Mouse (Mus musculus): ENCODE measurements at regions not wholly inside any gene's neighbourhood (a gene's known extent, or its start where the extent isn't known, plus 50 kb on each side); places are given as distances from the start of the nearest gene placed in this dataset.

DNA sequence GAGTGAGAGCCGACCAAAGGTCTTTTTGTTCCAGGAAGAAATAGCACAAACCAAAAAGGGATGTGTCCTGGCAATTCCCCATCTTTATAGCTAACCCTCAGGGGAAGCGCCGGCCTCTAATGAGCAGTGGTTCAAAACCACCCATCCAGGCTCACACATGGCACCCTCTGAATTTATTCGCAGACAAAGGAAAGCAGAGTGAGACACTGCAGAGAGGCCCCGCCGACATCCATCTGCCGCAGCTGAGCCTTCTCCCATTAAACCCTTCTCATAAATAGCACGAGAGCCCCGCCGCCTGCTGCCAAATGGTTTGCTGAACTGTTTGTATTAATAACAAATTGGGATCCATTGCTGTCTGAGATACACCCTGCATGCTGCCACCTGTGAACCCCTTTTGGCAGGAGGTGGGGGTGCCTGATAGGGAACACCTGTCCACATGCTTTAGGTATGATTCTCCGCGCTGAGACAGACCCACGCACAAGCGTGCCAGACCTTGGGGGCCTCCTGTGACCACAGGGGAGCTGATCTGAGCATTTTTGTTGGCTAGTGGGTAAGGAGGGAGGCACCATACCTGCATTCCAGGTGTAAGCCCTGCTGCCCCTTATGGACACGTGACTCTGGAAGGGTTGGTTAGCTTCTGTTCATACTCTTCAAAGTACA, 422.6 kb upstream of the Castor2 start:
- no peak for DNase-seq

DNA sequence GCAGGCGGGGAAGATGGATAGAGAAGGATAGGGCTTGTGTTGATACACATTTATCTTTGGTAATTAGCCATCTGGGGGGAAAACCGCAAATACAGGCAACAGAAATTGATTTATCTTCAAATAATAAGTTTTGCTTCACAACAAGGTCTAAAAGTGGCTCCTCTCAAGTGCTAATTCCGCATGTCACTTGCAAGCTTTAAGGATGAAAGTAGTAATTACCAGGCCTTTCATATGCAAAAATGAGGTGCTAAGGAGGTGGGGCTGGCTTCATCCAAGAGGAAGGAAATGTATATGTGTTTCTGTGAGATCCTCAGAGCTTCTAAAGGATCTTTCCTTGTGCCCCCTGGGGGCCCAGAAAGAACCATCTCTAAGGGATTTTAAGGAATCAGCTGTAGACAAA, 423.9 kb upstream of the Castor2 start:
- no peak for DNase-seq

DNA sequence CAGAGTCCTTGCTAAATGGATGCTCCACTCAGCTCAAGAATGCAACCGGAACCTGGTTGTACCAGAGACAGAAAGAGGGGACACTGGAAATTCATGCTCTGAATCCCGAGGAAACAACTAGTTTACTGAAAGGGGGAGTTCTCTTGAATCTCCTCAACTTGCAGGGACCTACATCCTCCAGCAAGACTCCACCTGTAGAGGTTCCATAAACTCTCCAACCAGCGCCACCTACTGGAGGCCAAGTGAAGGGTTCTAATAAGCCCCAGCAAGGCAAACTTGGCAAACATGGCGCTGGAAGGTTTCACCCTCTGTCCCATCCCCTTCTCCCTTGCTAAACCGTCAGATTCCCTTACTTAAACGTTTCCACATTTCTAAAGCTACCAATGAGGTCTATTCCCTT, 433.0 kb upstream of the Castor2 start:
- peak; percentile 54 for DNase-seq

DNA sequence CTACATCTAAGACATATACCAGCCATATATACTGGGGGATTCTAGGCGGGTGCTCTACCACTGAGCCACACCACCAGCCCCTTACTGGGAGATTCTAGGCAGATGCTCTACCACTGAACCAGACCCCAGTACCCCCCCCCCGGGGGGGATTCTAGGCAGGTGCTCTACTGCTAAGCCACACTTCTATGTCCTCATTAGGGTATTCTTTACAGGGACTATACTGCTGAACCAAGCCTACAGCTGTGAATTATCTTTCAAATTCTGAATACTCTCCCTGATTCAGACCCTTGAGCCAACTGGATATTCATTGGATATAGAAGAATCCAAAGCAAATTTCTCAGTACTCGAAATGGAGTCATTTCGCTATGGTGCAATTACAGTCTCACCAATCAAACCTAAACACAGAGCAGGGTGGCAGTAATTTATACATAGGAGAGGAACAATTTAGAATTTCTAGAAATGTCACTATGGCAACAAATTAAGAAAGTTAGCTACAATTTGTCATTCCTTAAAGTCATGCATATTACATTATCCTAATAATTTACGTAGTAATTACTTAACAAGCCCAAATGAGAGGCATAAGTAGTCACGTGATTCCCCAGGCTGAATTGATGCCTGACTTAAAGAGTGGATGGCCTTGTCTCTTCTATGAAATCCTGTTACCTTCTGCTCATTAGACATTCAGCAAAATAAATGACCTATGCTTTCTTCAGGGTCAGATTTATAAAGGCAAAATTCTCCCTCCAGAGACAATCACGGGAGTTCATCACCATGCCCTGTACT, 436.8 kb upstream of the Castor2 start:
- DNase-seq = no peak

DNA sequence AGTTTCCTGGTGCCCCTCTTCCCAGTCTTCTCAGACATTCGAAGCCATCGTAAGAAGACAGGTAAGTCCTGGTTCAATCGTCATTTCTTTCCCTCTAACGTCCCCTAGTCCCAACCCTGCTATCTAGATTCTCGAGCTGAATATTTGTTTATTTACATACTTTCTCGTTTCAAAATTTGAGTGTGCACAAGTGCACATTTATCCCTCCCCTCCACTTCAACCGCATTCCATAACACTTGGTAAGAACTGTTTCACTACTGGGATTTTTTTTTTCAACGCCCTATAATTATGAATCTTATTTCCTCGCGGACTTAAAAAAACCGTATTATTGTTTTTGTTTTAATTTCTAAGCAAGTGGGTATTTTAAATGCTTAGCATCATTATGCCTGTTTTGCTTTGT, 439.2 kb upstream of the Castor2 start:
- no peak for DNase-seq

DNA sequence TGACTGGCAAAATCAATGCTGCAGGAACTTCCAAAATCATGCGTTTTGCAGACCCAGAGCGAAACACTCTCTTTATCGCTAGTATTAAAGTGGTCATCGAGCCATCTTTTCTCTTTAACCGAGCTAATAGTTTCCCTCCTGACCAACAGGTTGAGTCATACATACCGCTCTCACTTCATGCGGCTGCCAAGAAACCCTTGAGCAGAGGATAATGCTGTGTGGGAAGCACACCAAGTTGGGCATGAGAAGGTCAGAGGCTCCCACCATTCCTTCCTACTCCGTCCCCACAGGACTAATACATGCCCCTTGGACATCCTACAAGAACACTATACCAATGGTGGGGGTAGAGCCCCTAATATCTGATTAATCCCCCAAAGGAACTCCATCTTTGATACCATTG, 442.7 kb upstream of the Castor2 start:
- peak; percentile 15 for DNase-seq

DNA sequence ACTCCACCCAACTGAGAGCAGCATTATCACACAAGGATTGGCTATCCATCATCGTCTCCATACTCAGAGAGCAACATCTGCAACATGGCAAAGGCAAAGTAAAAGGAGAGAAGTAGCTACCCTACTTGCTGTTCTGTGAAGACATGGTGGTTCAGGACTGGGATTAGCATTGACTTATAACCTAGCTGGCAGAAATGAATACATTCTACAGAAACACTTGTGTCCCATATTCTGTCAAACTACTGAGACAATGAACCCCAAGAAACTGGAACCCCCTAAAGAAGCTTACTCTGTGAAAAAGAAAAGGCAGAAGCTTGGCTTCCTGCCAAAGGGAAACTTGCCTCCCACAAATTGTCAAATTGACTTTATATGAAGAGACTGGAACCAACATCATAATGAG, 446.1 kb upstream of the Castor2 start:
- no peak for DNase-seq

DNA sequence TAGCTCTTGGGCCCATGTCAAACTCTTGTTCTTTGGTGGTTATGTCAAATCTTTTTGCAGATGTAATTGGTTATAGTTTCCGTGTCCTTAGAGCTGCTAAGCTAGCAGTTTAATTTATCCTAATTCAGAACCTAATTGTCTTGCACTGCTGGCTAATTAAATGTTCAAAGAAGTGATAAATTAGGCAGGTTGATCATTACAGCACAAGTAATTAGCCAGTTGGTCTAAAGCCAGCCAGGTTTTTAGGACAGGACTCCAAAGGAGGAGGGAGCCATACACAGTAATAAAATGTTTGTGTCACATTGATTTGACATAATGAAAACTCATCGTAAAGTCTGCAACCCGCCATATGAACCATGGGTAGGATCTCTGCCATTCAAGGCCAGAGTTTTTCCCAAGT, 449.3 kb upstream of the Castor2 start:
- no peak for DNase-seq

DNA sequence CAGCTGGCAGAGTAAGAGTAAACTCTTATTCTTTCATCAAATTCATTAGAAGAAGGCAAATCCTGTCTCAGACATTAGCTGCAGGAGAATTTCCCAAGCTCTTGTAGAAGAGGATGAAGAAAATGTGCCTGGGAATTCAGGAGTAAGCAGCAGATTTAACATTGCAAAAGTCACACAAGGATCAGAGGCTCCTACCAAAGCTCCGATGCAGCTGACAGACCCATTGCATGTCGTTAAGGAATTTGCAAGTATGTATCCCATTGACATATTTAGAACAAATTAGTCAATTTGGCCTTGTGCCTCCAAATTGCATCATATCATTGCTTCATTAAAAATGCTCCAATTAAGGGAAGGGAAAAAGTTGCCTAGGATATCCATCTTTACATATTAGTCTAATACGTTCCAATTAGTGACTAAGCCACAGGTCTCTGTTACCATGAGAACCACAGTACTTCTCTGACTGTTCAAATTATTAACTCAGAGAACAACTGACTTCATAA, 453.8 kb upstream of the Castor2 start:
- DNase-seq = no peak

DNA sequence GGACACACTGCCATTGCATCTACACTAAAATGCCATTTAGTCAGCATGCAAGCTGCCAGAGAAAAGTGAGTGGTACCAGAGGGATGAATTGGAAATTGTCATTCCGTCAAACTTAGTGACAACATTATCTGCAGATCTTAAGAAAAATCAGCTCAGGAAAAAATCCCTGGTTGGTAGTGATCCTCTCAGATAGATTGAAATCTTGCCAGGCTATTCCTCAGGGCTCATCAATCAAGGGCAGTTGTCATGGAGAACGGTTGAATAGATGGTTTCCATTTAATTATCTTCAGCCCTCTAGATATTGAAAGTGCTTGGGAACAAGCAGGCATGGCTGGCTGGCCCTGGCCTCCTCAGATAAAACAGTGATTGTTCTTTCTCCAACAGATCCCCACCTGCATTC, 456.2 kb upstream of the Castor2 start:
- no peak for DNase-seq

DNA sequence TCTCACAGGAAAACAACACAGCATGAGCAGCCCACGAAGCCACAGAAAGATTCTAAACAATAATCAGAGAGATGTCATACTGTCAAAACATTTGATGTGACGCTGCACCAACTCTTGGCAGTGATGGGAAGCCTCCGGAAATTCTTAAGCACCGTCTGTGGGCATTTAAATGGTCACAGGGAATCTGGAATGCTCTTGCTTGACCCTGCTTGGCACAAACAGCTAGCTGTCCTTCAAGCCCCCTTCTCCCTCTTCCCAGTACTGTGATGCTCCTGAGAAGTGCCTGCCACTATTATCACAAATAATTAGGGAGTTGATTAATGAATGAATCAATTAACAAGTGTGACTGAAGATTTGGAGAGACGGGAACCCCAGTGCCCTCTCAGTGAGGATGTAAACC, 465.0 kb upstream of the Castor2 start:
- DNase-seq = no peak

DNA sequence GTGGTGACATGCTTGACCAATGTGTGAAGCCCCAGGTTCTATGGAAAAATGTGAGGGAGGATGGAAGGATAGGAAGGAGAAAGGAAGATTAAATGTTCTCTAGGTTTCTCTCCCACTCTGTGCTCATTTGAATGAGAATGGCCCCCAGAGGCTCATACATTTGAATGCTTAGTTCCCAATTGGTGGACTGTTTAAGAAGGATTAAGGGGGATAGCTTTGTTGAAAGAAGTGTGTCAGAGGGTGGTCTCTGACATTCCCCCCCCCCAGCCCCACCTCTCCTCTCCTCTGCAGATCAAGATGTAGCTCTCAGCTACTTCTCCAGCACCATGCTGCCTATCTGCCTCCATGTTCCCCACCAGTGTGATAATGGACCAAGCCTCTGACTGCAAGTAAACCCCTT, 467.7 kb upstream of the Castor2 start:
- no peak for DNase-seq

DNA sequence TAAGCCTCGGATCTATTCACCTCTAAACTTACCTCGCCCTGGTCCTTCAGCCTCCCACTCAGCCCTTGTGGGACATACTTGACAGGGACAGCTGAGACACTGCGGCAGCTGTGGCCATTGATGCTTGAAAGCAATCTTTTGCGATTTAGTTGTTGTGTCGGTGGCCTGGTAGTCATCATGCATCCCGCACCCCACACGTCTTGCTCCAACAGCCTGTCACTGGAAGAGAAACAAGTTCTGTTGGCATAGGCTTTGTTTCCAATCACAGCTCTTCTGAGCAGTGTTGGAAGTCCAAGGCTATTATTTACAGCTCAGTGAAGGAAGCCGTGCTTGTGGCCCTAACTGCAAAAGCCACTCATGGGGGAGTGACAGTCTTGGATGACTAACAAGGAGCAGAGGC, 480.2 kb upstream of the Castor2 start:
- DNase-seq = no peak

DNA sequence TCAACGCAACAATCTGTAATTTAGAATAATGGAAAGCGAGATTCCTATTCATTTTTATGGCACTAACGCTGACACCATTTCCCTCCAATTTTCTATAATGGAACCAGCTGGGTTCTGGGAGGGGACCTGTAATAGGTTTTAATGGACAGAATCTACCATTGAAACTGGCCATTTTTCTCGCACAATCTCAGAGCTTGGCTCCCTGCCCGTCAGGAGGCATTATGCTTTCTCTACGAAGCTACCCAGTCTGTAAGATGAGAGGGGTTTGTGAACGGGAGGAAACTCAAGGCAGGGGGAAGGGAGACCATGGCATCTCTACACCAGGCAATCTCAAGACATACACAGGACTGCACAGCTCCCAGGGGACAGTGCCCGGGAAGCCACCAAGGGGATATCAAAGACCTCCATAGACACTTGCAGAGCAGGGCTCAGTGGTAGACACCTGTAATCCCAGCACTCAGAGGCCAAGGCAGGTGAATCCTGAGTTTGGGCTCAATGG, 498.2 kb upstream of the Castor2 start:
- DNase-seq = no peak

DNA sequence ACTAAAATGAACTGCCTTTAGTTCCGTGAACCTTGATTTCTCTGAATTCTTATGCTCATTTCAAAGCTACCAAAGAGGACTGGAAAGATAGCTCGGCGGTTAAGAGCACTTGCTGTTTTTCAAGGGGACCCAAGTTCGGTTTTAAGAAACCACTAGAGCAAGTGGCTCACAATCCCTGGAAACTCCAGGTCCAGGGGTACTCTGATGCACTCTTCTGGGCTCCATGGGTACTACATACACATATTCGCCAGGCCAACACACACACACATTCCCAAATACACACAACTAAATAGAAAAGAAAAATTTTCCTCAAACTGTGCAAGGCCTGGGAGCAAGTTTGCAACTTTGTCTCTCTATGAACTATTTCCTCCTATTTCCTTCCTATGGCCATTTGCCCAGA, 498.9 kb upstream of the Castor2 start:
- DNase-seq = no peak

DNA sequence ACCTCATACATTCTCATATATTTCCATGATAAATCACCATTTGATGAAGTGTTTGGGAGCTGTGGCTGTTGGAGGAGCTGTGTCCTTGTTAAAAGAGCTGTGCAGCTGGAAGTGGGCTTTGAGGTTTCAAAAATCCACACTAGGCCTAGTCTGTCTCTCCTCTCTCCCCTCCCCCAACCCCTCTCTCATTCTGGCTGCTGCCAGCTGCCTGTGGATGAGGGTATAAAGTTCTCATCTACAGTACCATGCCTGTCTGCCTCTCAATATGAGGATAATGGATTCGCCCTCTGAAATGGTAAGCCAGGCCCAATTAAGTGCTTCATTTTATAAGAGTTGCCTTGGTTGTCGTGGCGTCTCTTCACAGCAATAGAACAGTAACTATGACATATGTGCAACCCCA, 501.4 kb upstream of the Castor2 start:
- DNase-seq = no peak

DNA sequence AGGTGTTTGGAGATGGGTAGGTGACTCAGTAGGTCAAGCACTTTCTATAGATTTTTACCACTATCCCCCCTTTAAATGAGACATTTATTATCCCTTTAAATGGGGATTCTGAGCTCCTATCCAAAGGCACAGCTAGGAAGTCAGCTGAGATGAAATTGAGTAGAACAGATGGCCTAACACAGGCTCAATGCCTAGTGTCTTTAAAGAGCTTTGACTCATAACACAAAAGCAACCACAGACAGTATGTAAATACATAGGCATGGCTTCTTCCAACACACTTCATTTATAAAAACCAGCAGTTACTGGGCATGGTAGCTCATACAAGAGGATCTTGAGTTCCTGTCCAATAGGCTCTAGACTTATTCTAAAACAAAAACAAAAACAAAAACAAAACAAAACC, 513.0 kb upstream of the Castor2 start:
- no peak for DNase-seq

DNA sequence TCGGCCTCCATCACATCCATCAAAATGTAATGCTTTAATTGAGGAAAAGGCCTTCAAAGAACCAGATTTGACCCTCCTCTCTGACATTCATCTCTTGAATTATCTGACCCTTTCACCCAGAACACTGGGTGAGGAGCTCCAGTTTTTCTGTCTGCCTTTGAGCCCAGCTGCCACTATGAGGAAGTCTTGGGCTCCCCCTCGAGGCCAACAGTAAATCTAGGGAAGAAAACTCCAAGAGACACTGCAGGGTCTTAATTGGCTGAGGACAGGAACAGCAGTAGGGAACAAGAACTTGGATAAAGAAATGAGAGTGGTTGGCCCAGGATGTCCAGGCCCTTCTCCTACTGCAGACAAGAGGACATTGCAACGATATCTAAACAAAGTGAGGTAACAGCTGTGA, 514.3 kb upstream of the Castor2 start:
- peak; percentile 59 for DNase-seq

DNA sequence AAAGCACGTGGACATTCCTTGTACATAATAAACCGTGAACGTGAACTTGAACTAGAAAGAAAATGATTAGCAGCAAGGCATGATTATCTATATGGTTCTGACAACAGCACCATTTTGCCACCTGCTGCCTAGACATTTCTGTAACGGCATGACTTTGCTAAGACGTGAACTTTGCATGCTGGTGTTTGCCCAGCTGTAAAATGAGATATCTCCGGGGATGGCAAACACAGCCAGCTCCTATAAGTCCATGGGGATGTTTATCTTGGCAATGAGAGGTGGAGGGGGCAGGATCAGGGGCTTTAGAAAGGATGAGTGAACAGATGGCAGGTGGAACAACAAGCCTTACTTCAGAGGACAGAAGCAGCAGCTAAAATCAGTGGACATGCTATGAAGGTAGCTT, 522.9 kb upstream of the Castor2 start:
- DNase-seq = no peak

DNA sequence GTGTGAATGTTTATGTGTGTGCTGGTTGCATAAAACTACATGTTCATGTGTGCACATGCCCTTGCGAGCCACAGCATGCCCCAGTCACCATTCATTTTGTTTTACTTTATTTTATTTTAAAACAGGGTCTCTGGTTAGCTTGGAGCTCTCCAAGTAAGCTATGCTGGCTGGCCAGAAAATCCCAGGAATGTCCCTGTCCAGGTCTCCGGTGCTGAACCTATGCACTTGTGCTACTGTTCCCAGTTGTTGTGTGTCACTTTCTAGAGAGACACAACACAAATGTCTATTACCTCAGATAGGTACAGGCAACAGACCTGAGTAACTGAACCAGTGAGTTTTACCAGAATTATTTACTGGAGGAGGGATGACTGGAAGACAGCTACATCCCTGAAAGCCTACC, 530.4 kb upstream of the Castor2 start:
- no peak for DNase-seq

DNA sequence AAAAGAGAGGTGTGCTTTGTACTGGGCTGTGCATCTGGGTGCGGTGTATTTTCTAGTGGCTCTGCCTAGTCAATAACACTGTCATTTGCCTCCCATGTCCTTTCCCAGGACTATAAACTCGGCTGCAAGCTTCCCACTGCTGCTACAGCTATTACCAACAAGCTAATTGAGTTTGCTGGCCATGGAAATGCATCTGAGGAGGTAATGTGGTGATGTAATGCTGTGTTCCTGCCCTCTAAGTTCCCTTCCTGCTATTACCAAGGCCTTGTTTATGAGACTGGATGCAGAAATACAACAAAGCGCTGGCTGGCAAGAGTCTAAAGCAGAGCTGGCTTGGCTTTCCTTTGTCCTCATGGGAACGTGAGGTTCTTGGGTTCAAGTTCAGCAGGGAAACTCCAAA, 533.0 kb upstream of the Castor2 start:
- DNase-seq = no peak

DNA sequence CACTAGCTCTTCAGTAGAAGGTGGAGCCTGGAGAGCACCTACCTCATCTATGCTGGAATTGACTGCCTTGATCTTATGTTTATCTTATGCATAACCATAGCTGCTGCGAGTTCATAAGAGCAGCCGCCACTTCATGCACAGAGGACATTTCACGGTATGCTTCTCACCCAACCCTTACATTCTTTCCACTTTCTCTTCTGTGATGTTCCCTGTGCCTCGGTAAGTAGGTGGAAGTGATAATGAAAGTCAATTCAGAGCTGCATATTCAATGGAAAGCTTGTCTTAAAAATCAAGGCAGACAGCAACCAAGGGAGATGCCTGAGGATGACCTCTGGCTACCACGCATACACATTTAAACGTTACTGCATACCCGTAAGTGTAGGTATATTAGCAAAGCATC, 548.9 kb upstream of the Castor2 start:
- DNase-seq = no peak

DNA sequence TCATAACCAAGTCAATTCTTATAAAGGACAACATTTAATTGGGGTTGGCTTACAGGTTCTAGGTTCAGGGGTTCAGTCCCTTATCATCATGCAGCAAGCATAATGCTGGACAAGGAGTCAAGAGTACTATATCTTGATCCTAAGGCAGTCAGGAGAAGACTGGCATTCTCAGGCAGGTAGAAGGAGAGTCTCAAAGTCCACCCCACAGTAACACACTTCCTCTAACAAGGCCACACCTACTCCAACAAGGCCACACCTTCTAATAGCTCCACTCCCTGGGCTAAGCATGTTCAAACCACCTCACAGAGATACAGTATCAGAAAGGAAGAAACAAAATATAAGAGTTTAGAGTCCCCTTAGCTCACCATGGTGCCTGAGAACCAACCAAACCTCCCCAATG, 557.3 kb upstream of the Castor2 start:
- DNase-seq = no peak

DNA sequence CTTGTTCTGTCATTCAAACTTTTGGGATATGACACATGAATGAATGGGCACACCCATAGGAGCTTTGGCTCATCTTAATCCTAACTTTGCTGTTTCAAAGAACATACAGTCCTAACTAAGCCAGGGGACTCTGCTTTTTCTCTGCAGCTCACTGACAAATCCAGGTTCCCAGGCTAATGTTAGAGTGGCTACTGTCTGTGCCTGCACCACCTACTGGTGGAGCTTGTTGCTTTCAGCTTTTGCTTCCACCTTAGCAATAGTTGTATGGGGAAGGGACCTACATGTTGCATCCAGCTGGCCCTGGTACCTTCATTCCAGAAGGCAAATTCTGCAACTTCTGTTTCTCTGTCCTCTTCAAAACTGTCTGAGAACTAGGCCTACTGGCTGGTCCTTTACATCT, 566.8 kb upstream of the Castor2 start:
- DNase-seq = peak; percentile 9

Data from adrenal gland, adult 2 months (tissue).